Mouse (Mus musculus) olfactory bulb, adult 2 months (tissue): Measurements from ENCODE around the gene Mks1.

Experiments
- CTCF ChIP-seq: fragments of 200-500 bp; IDR thresholded peaks from 2 replicates; pipeline ENCODE4 v1.5.1; 2012; ENCODE audit warnings: low read depth, mild to moderate bottlenecking, low read length, moderate library complexity; ENCODE audit not compliant: insufficient read depth
- POLR2A ChIP-seq: fragments of 200-500 bp; IDR thresholded peaks from 2 replicates; pipeline ENCODE4 v1.6.1; 2012; ENCODE audit warnings: mild to moderate bottlenecking, low read depth, low read length, moderate library complexity; ENCODE audit not compliant: insufficient read depth

DNA sequence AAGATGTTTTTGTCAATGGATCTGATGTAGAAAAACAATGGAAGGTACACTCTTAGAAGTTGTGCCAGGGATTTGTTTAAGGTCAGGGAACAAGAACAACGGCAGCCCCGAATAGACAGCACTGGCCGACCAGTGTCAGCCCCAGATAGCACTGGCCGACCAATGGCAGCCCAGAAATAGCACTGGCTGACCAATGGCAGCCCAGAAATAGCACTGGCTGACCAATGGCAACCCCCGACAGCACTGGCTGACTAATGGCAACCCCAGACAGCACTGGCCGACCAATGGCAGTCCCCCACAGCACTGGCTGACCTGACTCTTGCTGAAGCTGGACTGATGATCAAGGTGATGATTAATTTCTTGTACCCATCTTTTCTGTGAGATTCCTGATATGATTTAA is 5.1 kb upstream of the Mks1 start:
- TF ChIP-seq CTCF: no peak
- no peak for TF ChIP-seq POLR2A
